Mouse (Mus musculus) naive thymus-derived CD4-positive, alpha-beta T cell, adult 2 months (primary cell): ENCODE results near the gene Synpr.

ENCODE experiments used
- DNase-seq: peaks from one replicate; pipeline ENCODE4 v3.0.0-alpha.2; 2011; ENCODE audit warnings: low read depth

The Synpr gene

GRCm38 (mm10) chr14:13551209-13551608 is 266.6 kb downstream of the Synpr start:
- DNase-seq, result no peak

- no peak for DNase-seq
Observed at GRCm38 (mm10) chr14:13553616-13554370, 269.2 kb downstream of the Synpr start.

- DNase-seq, result no peak
Observed at GRCm38 (mm10) chr14:13554631-13555030, 270.1 kb downstream of the Synpr start.

- DNase-seq, result no peak
Observed at GRCm38 (mm10) chr14:13558117-13558516, 273.5 kb downstream of the Synpr start.

GRCm38 (mm10) chr14:13567250-13567649 is 282.7 kb downstream of the Synpr start:
- no peak for DNase-seq

GRCm38 (mm10) chr14:13567996-13568395 is 283.4 kb downstream of the Synpr start:
- no peak for DNase-seq

- DNase-seq, result no peak
Observed at GRCm38 (mm10) chr14:13571941-13572340, 287.4 kb downstream of the Synpr start.

- DNase-seq, result no peak
Observed at GRCm38 (mm10) chr14:13572530-13572929, 287.9 kb downstream of the Synpr start.

GRCm38 (mm10) chr14:13578101-13578500 is 293.5 kb downstream of the Synpr start:
- no peak for DNase-seq

- no peak for DNase-seq
Observed at GRCm38 (mm10) chr14:13578744-13579143, 294.2 kb downstream of the Synpr start.

GRCm38 (mm10) chr14:13593321-13593940 is 308.9 kb downstream of the Synpr start:
- no peak for DNase-seq

- no peak for DNase-seq
Observed at GRCm38 (mm10) chr14:13596251-13596650, 311.7 kb downstream of the Synpr start.

GRCm38 (mm10) chr14:13597204-13597603 is 312.6 kb downstream of the Synpr start:
- no peak for DNase-seq

GRCm38 (mm10) chr14:13620531-13620930 is 336.0 kb downstream of the Synpr start:
- no peak for DNase-seq

- no peak for DNase-seq
Observed at GRCm38 (mm10) chr14:13649865-13650264, 365.3 kb downstream of the Synpr start.

GRCm38 (mm10) chr14:13651039-13651438 is 366.5 kb downstream of the Synpr start:
- no peak for DNase-seq

- no peak for DNase-seq
Observed at GRCm38 (mm10) chr14:13651541-13652298, 367.1 kb downstream of the Synpr start.
